Mouse (Mus musculus): Measurements from ENCODE around the gene Tbxas1. TPM values are rescaled to one million over a fixed set of nuclear protein-coding genes. Genes with fewer than 3 reads are reported as not detected.

The Tbxas1 gene
- polyA plus RNA-seq, 1 experiment from 2014 or later: 3.4 TPM

GRCm38 (mm10) chr6:38863595-38863994, 11.6 kb upstream of the Tbxas1 start:
- H3K9me3 ChIP-seq: no peaks in the 10 kb centered on the region
- H3K4me2 ChIP-seq: no peak overlapping the region
- peaks cover 24% of the 10 kb centered on the region for H3K4me1 ChIP-seq
- no peak overlapping the region for H3K4me3 ChIP-seq
- ATAC-seq (ENCODE audit: borderline replicate concordance, extremely low read depth, low FRiP score, low TSS enrichment): no peak
- H3K27ac ChIP-seq: no peak overlapping the region
- no peak overlapping the region for H3K9ac ChIP-seq
- H3K27me3 ChIP-seq: no peaks in the 10 kb centered on the region
- WGBS: 9% methylated on average over 3 of the region's 3 CpGs
- no peaks in the 10 kb centered on the region for H3K36me3 ChIP-seq

GRCm38 (mm10) chr6:38865805-38866204, 9.4 kb upstream of the Tbxas1 start:
- ATAC-seq (ENCODE audit: borderline replicate concordance, extremely low read depth, low FRiP score, low TSS enrichment): no peak
- no peak overlapping the region for H3K9ac ChIP-seq
- H3K36me3 ChIP-seq: no peaks in the 10 kb centered on the region; the same call in 1 of the 2 replicates
- no peaks in the 10 kb centered on the region for H3K27me3 ChIP-seq
- H3K4me2 ChIP-seq: no peak overlapping the region
- no peak overlapping the region for H3K27ac ChIP-seq
- H3K4me3 ChIP-seq: no peak overlapping the region
- H3K4me1 ChIP-seq: peaks cover 24% of the 10 kb centered on the region
- H3K9me3 ChIP-seq: no peaks in the 10 kb centered on the region

- 68% methylated on average over 1 of the region's 1 CpGs for WGBS
- H3K27ac ChIP-seq: no peak overlapping the region
- no peaks in the 10 kb centered on the region for H3K9me3 ChIP-seq
- ATAC-seq (ENCODE audit: borderline replicate concordance, extremely low read depth, low FRiP score, low TSS enrichment): no peak
- H3K27me3 ChIP-seq: no peaks in the 10 kb centered on the region
- H3K36me3 ChIP-seq: no peaks in the 10 kb centered on the region; the same call in 1 of the 2 replicates
- no peak overlapping the region for H3K4me3 ChIP-seq
- no peak overlapping the region for H3K4me2 ChIP-seq
- H3K4me1 ChIP-seq: peaks cover 27% of the 10 kb centered on the region
- H3K9ac ChIP-seq: no peak overlapping the region
Observed at GRCm38 (mm10) chr6:38866357-38866756, 8.8 kb upstream of the Tbxas1 start.

- no peaks in the 10 kb centered on the region for H3K27me3 ChIP-seq
- no peak for ATAC-seq (ENCODE audit: borderline replicate concordance, extremely low read depth, low FRiP score, low TSS enrichment)
- H3K4me2 ChIP-seq: no peak overlapping the region
- H3K4me1 ChIP-seq: peaks cover 31% of the 10 kb centered on the region
- no peaks in the 10 kb centered on the region for H3K9me3 ChIP-seq
- no peak overlapping the region for H3K9ac ChIP-seq
- H3K27ac ChIP-seq: no peak overlapping the region
- H3K36me3 ChIP-seq: no peaks in the 10 kb centered on the region; the same call in 1 of the 2 replicates
- no peak overlapping the region for H3K4me3 ChIP-seq
- WGBS: 60% methylated on average over 2 of the region's 2 CpGs
Observed at GRCm38 (mm10) chr6:38866761-38867160, 8.4 kb upstream of the Tbxas1 start.

- no peak for ATAC-seq (ENCODE audit: borderline replicate concordance, extremely low read depth, low FRiP score, low TSS enrichment)
- Histone ChIP-seq H3K27ac (no peak overlapping the region), H3K36me3 (no peaks in the 10 kb centered on the region; the same call in 1 of the 2 replicates), H3K4me2 (no peak overlapping the region), H3K4me1 (peaks cover 33% of the 10 kb centered on the region), H3K27me3 (no peaks in the 10 kb centered on the region), H3K4me3 (no peak overlapping the region), H3K9ac (no peak overlapping the region), H3K9me3 (no peaks in the 10 kb centered on the region)
- 45% methylated on average over 1 of the region's 1 CpGs for WGBS
Observed at GRCm38 (mm10) chr6:38867291-38867690, 7.9 kb upstream of the Tbxas1 start.

- H3K4me3 ChIP-seq: no peak overlapping the region
- ATAC-seq (ENCODE audit: borderline replicate concordance, extremely low read depth, low FRiP score, low TSS enrichment): no peak
- no peak overlapping the region for H3K9ac ChIP-seq
- H3K4me2 ChIP-seq: no peak overlapping the region
- no peaks in the 10 kb centered on the region for H3K9me3 ChIP-seq
- H3K4me1 ChIP-seq: peaks cover 39% of the 10 kb centered on the region
- no peaks in the 10 kb centered on the region for H3K27me3 ChIP-seq
- 91% methylated on average over 1 of the region's 1 CpGs for WGBS
- no peak overlapping the region for H3K27ac ChIP-seq
- H3K36me3 ChIP-seq: no peaks in the 10 kb centered on the region; the same call in 1 of the 2 replicates
Observed at GRCm38 (mm10) chr6:38868974-38869373, 6.2 kb upstream of the Tbxas1 start.

- Histone ChIP-seq H3K36me3 (no peaks in the 10 kb centered on the region; the same call in 1 of the 2 replicates), H3K27ac (no peak overlapping the region), H3K4me3 (no peak overlapping the region), H3K9ac (no peak overlapping the region), H3K4me2 (no peak overlapping the region), H3K27me3 (no peaks in the 10 kb centered on the region), H3K9me3 (no peaks in the 10 kb centered on the region), H3K4me1 (peaks cover 36% of the 10 kb centered on the region)
- 70% methylated on average over 2 of the region's 2 CpGs for WGBS
- ATAC-seq (ENCODE audit: borderline replicate concordance, extremely low read depth, low FRiP score, low TSS enrichment): no peak
Observed at GRCm38 (mm10) chr6:38870070-38870469, 5.1 kb upstream of the Tbxas1 start.

GRCm38 (mm10) chr6:38871051-38871450, 4.2 kb upstream of the Tbxas1 start:
- H3K27me3 ChIP-seq: no peaks in the 10 kb centered on the region
- H3K4me3 ChIP-seq: no peak overlapping the region
- no peak overlapping the region for H3K9ac ChIP-seq
- WGBS: 38% methylated on average over 7 of the region's 7 CpGs
- H3K4me2 ChIP-seq: no peak overlapping the region
- no peak for ATAC-seq (ENCODE audit: borderline replicate concordance, extremely low read depth, low FRiP score, low TSS enrichment)
- H3K36me3 ChIP-seq: no peaks in the 10 kb centered on the region; the same call in 1 of the 2 replicates
- peaks cover 31% of the 10 kb centered on the region for H3K4me1 ChIP-seq
- no peak overlapping the region for H3K27ac ChIP-seq
- no peaks in the 10 kb centered on the region for H3K9me3 ChIP-seq

- Histone ChIP-seq H3K4me1 (peaks cover 24% of the 10 kb centered on the region), H3K27me3 (no peaks in the 10 kb centered on the region), H3K9me3 (no peaks in the 10 kb centered on the region), H3K4me3 (no peak overlapping the region; the same call in 1 of the 2 replicates), H3K27ac (no peak overlapping the region), H3K9ac (no peak overlapping the region), H3K4me2 (peak overlapping the region; percentile 56), H3K36me3 (no peaks in the 10 kb centered on the region; the same call in 1 of the 2 replicates)
- 54% methylated on average over 1 of the region's 1 CpGs for WGBS
- ATAC-seq (ENCODE audit: borderline replicate concordance, extremely low read depth, low FRiP score, low TSS enrichment): no peak
Observed at GRCm38 (mm10) chr6:38873316-38873715, 1.9 kb upstream of the Tbxas1 start.

GRCm38 (mm10) chr6:38874035-38874434, 1.2 kb upstream of the Tbxas1 start:
- Histone ChIP-seq H3K27ac (peak overlapping the region; percentile 92), H3K4me1 (peaks cover 24% of the 10 kb centered on the region), H3K9me3 (no peaks in the 10 kb centered on the region), H3K4me3 (peak overlapping the region; percentile 94), H3K27me3 (no peaks in the 10 kb centered on the region), H3K9ac (peak overlapping the region; percentile 97), H3K36me3 (no peaks in the 10 kb centered on the region; the same call in 1 of the 2 replicates), H3K4me2 (peak overlapping the region; percentile 56)
- 5% methylated on average over 8 of the region's 8 CpGs for WGBS
- ATAC-seq (ENCODE audit: borderline replicate concordance, extremely low read depth, low FRiP score, low TSS enrichment): no peak

- Histone ChIP-seq H3K36me3 (no peaks in the 10 kb centered on the region; the same call in 1 of the 2 replicates), H3K27me3 (no peaks in the 10 kb centered on the region), H3K4me1 (peaks cover 24% of the 10 kb centered on the region), H3K9ac (peak overlapping the region; percentile 97), H3K4me3 (peak overlapping the region; percentile 94), H3K4me2 (peak overlapping the region; percentile 56), H3K9me3 (no peaks in the 10 kb centered on the region), H3K27ac (peak overlapping the region; percentile 92)
- ATAC-seq (ENCODE audit: borderline replicate concordance, extremely low read depth, low FRiP score, low TSS enrichment): no peak
- under 1% methylated on average over 23 of the region's 23 CpGs for WGBS
Observed at GRCm38 (mm10) chr6:38874565-38875257, 493 bp upstream of the Tbxas1 start.

GRCm38 (mm10) chr6:38876071-38876911, 1.1 kb downstream of the Tbxas1 start, which contains the start of gene Hipk2:
Hipk2 (minus strand) TSS chr6:38876165.
- Histone ChIP-seq H3K4me2 (peak within 1 kb of the TSS; percentile 56), H3K4me1 (peaks cover 21% of the 10 kb centered on the region), H3K36me3 (no peaks in the 10 kb centered on the region), H3K9ac (peak within 1 kb of the TSS; percentile 97), H3K9me3 (no peaks in the 10 kb centered on the region), H3K27me3 (no peaks in the 10 kb centered on the region), H3K4me3 (peak within 1 kb of the TSS; percentile 94), H3K27ac (peak within 1 kb of the TSS; percentile 92)
- WGBS: under 1% methylated on average over 103 of the region's 108 CpGs
- peak; percentile 94 for ATAC-seq (ENCODE audit: borderline replicate concordance, extremely low read depth, low FRiP score, low TSS enrichment)
